Mouse (Mus musculus): ENCODE results near the gene Cadm2. TPM values are rescaled to one million over a fixed set of nuclear protein-coding genes. Genes with fewer than 3 reads are reported as not detected.

Gene Cadm2
- 3.2 and 5.1 TPM in 2 replicates for polyA plus RNA-seq (2014; fragmentation: Nextera tagmentation; extraction: Ambion mirVana)

DNA sequence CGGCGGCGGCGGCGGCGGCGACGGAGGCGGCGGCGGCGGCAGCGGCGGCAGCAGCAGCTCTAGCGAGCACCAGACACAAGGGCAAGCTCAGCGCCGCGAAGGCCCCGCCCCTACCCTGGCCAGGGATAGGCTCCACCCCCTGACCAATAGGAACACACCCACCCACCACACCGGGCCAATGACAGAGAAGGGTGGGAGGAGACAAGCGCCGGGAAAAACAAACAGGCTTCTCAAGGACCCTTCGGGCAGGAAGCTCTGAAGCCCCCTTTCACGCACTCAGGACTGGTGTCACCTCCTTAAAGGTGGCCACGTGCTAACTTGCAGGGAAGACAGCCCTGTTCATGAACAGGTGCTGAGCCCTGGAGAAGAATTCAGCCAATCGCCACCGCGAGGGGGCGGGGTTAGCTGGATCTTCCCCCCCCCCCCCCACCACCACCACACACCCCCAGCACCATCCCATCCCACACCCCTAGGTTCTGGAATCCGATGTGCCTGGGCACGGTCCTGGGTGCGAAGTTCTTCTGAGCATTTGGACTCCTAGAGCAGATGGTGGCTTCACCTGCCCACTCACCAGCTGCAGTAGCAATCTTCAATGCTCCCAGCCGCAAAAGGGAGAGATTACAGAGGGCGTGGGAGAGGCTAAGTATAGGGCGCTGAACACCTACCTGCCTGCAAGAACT lies at the start of gene Cadm2:
Gene Cadm2 (minus strand): TSS at position 83 of the 680 bp plus-strand sequence.
- H3K4me2 ChIP-seq (ENCODE audit: low read depth, low read length): peak within 1 kb of the TSS; percentile 85
- no peaks in the 10 kb centered on the region for H3K36me3 ChIP-seq (ENCODE audit: control insufficient read depth, insufficient read depth, low read length)
- H3K9me3 ChIP-seq (ENCODE audit: control insufficient read depth, low read length): peaks cover 13% of the 10 kb centered on the region; the same call in 1 of the 2 replicates
- peak within 1 kb of the TSS; percentile 59 for H3K9ac ChIP-seq (ENCODE audit: low read depth, low read length)
- no peaks in the 10 kb centered on the region for H3K4me1 ChIP-seq (ENCODE audit: control insufficient read depth, insufficient read depth, low read length)
- 6% methylated on average over 10 of the region's 35 CpGs for WGBS
- H3K27ac ChIP-seq (replicated peaks; ENCODE audit: low read depth, low read length): no peak within 1 kb of the TSS; the same call in 1 of the 2 replicates
- peaks cover 16% of the 10 kb centered on the region; the same call in 1 of the 2 replicates for H3K27me3 ChIP-seq (replicated peaks; ENCODE audit: control insufficient read depth, insufficient read depth, low read length)
- ATAC-seq (ENCODE audit: low read depth) (peak; percentile 100), DNase-seq (ENCODE audit: low spot score) (peak; percentile 97)
- peak within 1 kb of the TSS; percentile 67 for H3K4me3 ChIP-seq (ENCODE audit: low read depth, low read length)

GRCm38 (mm10) chr16:67646930-67647329 lies 26.2 kb upstream of the Cadm2 start:
- no peak overlapping the region for H3K27ac ChIP-seq (replicated peaks; ENCODE audit: low read depth, low read length)
- no peaks in the 10 kb centered on the region for H3K4me1 ChIP-seq (ENCODE audit: control insufficient read depth, insufficient read depth, low read length)
- ATAC-seq (ENCODE audit: low read depth) (no peak), DNase-seq (ENCODE audit: low spot score) (no peak)
- H3K36me3 ChIP-seq (ENCODE audit: control insufficient read depth, insufficient read depth, low read length): no peaks in the 10 kb centered on the region
- H3K9ac ChIP-seq (ENCODE audit: low read depth, low read length): no peak overlapping the region
- H3K4me3 ChIP-seq (ENCODE audit: low read depth, low read length): no peak overlapping the region
- no peak overlapping the region for H3K4me2 ChIP-seq (ENCODE audit: low read depth, low read length)
- H3K27me3 ChIP-seq (replicated peaks; ENCODE audit: control insufficient read depth, insufficient read depth, low read length): no peaks in the 10 kb centered on the region
- WGBS: 87% methylated on average over 3 of the region's 3 CpGs
- no peaks in the 10 kb centered on the region for H3K9me3 ChIP-seq (ENCODE audit: control insufficient read depth, low read length)

- no peak overlapping the region for H3K27ac ChIP-seq (replicated peaks; ENCODE audit: low read depth, low read length)
- H3K9ac ChIP-seq (ENCODE audit: low read depth, low read length): no peak overlapping the region
- ATAC-seq (ENCODE audit: low read depth) (no peak), DNase-seq (ENCODE audit: low spot score) (no peak)
- H3K36me3 ChIP-seq (ENCODE audit: control insufficient read depth, insufficient read depth, low read length): no peaks in the 10 kb centered on the region
- no peaks in the 10 kb centered on the region for H3K27me3 ChIP-seq (replicated peaks; ENCODE audit: control insufficient read depth, insufficient read depth, low read length)
- no peaks in the 10 kb centered on the region for H3K9me3 ChIP-seq (ENCODE audit: control insufficient read depth, low read length)
- no peak overlapping the region for H3K4me2 ChIP-seq (ENCODE audit: low read depth, low read length)
- WGBS: 71% methylated on average over 4 of the region's 4 CpGs
- H3K4me3 ChIP-seq (ENCODE audit: low read depth, low read length): no peak overlapping the region
- no peaks in the 10 kb centered on the region for H3K4me1 ChIP-seq (ENCODE audit: control insufficient read depth, insufficient read depth, low read length)
Observed at GRCm38 (mm10) chr16:67643651-67644050, 22.9 kb upstream of the Cadm2 start.

GRCm38 (mm10) chr16:67619906-67620781 lies 564 bp downstream of the Cadm2 start:
- Histone ChIP-seq H3K4me1 (ENCODE audit: control insufficient read depth, insufficient read depth, low read length) (no peaks in the 10 kb centered on the region), H3K9ac (ENCODE audit: low read depth, low read length) (peak overlapping the region; percentile 59), H3K9me3 (ENCODE audit: control insufficient read depth, low read length) (peaks cover 13% of the 10 kb centered on the region; the same call in 1 of the 2 replicates), H3K27me3 (replicated peaks; ENCODE audit: control insufficient read depth, insufficient read depth, low read length) (peaks cover 16% of the 10 kb centered on the region; the same call in 1 of the 2 replicates), H3K36me3 (ENCODE audit: control insufficient read depth, insufficient read depth, low read length) (no peaks in the 10 kb centered on the region), H3K4me2 (ENCODE audit: low read depth, low read length) (peak overlapping the region; percentile 85), H3K4me3 (ENCODE audit: low read depth, low read length) (peak overlapping the region; percentile 67), H3K27ac (replicated peaks; ENCODE audit: low read depth, low read length) (no peak overlapping the region; the same call in 1 of the 2 replicates)
- 0% methylated on average over 28 of the region's 61 CpGs for WGBS
- DNase-seq (ENCODE audit: low spot score) (peak; percentile 81), ATAC-seq (ENCODE audit: low read depth) (peak; percentile 61)

DNA sequence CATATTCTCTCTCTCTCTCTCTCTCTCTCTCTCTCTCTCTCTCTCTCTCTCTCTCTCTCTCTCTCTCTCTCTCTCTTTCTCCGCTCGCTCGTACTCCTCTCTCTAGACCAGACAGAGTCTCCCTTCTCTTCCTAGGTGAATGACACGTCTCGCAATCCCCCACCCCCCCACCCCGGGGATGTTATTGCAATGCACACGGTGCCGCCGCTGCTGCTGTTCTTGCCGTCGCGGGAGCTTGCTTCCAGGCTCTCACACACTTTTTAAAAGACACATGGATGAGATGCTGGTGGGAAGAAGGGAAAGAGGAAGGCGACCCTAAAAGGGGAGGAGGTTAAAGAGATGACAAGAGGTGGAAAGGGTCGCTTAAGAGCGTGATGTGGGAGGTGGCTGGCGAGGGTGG lies 1.3 kb downstream of the Cadm2 start:
- Histone ChIP-seq H3K4me2 (ENCODE audit: low read depth, low read length) (peak overlapping the region; percentile 85), H3K4me3 (ENCODE audit: low read depth, low read length) (peak overlapping the region; percentile 67), H3K36me3 (ENCODE audit: control insufficient read depth, insufficient read depth, low read length) (no peaks in the 10 kb centered on the region), H3K27ac (replicated peaks; ENCODE audit: low read depth, low read length) (no peak overlapping the region; the same call in 1 of the 2 replicates), H3K9ac (ENCODE audit: low read depth, low read length) (peak overlapping the region; percentile 59), H3K9me3 (ENCODE audit: control insufficient read depth, low read length) (peaks cover 13% of the 10 kb centered on the region; the same call in 1 of the 2 replicates), H3K4me1 (ENCODE audit: control insufficient read depth, insufficient read depth, low read length) (no peaks in the 10 kb centered on the region), H3K27me3 (replicated peaks; ENCODE audit: control insufficient read depth, insufficient read depth, low read length) (peaks cover 16% of the 10 kb centered on the region; the same call in 1 of the 2 replicates)
- no peak for ATAC-seq (ENCODE audit: low read depth)
- no peak for DNase-seq (ENCODE audit: low spot score)
- WGBS: 1% methylated on average over 16 of the region's 16 CpGs

- peak overlapping the region; percentile 67 for H3K4me3 ChIP-seq (ENCODE audit: low read depth, low read length)
- 13% methylated on average over 13 of the region's 13 CpGs for WGBS
- no peak for DNase-seq (ENCODE audit: low spot score)
Observed at GRCm38 (mm10) chr16:67618817-67619216, 1.9 kb downstream of the Cadm2 start.

GRCm38 (mm10) chr16:67617811-67618210 lies 2.9 kb downstream of the Cadm2 start:
- WGBS: 1% methylated on average over 13 of the region's 25 CpGs
- Histone ChIP-seq H3K9me3 (ENCODE audit: control insufficient read depth, low read length) (peaks cover 13% of the 10 kb centered on the region; the same call in 1 of the 2 replicates), H3K9ac (ENCODE audit: low read depth, low read length) (0 out of 2 replicates have a peak overlapping the region, but pooled peaks have one; percentile 34), H3K27me3 (replicated peaks; ENCODE audit: control insufficient read depth, insufficient read depth, low read length) (peaks cover 16% of the 10 kb centered on the region; the same call in 1 of the 2 replicates), H3K4me1 (ENCODE audit: control insufficient read depth, insufficient read depth, low read length) (no peaks in the 10 kb centered on the region), H3K4me3 (ENCODE audit: low read depth, low read length) (peak overlapping the region; percentile 40), H3K36me3 (ENCODE audit: control insufficient read depth, insufficient read depth, low read length) (no peaks in the 10 kb centered on the region), H3K27ac (replicated peaks; ENCODE audit: low read depth, low read length) (no peak overlapping the region), H3K4me2 (ENCODE audit: low read depth, low read length) (peak overlapping the region; percentile 67)
- ATAC-seq (ENCODE audit: low read depth) (peak; percentile 9; the same call in 1 of the 2 replicates), DNase-seq (ENCODE audit: low spot score) (peak; percentile 45)

More at GRCm38 (mm10) chr16:67618817-67619216, 1.9 kb downstream of the Cadm2 start:
- Histone ChIP-seq H3K36me3 (ENCODE audit: control insufficient read depth, insufficient read depth, low read length) (no peaks in the 10 kb centered on the region), H3K9me3 (ENCODE audit: control insufficient read depth, low read length) (peaks cover 13% of the 10 kb centered on the region; the same call in 1 of the 2 replicates), H3K27me3 (replicated peaks; ENCODE audit: control insufficient read depth, insufficient read depth, low read length) (peaks cover 16% of the 10 kb centered on the region; the same call in 1 of the 2 replicates), H3K27ac (replicated peaks; ENCODE audit: low read depth, low read length) (no peak overlapping the region), H3K9ac (ENCODE audit: low read depth, low read length) (no peak overlapping the region), H3K4me1 (ENCODE audit: control insufficient read depth, insufficient read depth, low read length) (no peaks in the 10 kb centered on the region), H3K4me2 (ENCODE audit: low read depth, low read length) (peak overlapping the region; percentile 85)
- no peak for ATAC-seq (ENCODE audit: low read depth)

GRCm38 (mm10) chr16:67617256-67617655 lies 3.5 kb downstream of the Cadm2 start:
- Histone ChIP-seq H3K27ac (replicated peaks; ENCODE audit: low read depth, low read length) (no peak overlapping the region), H3K27me3 (replicated peaks; ENCODE audit: control insufficient read depth, insufficient read depth, low read length) (peaks cover 16% of the 10 kb centered on the region; the same call in 1 of the 2 replicates), H3K36me3 (ENCODE audit: control insufficient read depth, insufficient read depth, low read length) (no peaks in the 10 kb centered on the region), H3K4me3 (ENCODE audit: low read depth, low read length) (no peak overlapping the region; the same call in 1 of the 2 replicates), H3K9me3 (ENCODE audit: control insufficient read depth, low read length) (peaks cover 13% of the 10 kb centered on the region; the same call in 1 of the 2 replicates), H3K9ac (ENCODE audit: low read depth, low read length) (no peak overlapping the region), H3K4me2 (ENCODE audit: low read depth, low read length) (peak overlapping the region; percentile 67; the same call in 1 of the 2 replicates), H3K4me1 (ENCODE audit: control insufficient read depth, insufficient read depth, low read length) (no peaks in the 10 kb centered on the region)
- ATAC-seq (ENCODE audit: low read depth) (no peak), DNase-seq (ENCODE audit: low spot score) (no peak)
- 10% methylated on average over 1 of the region's 1 CpGs for WGBS

Measured in embryonic facial prominence, embryonic 14.5 days (tissue).